Mouse (Mus musculus) bone marrow, adult 2 months (tissue): ENCODE measurements at regions not wholly inside any gene's neighbourhood (a gene's known extent, or its start where the extent isn't known, plus 50 kb on each side); places are given as distances from the start of the nearest gene placed in this dataset.

ENCODE experiments used
- CTCF ChIP-seq: fragments of 200-500 bp; IDR thresholded peaks from 2 replicates; pipeline ENCODE4 v1.5.1; 2011; ENCODE audit warnings: low read length, control low read depth; ENCODE audit not compliant: control insufficient read depth, insufficient read depth
- POLR2A ChIP-seq: fragments of 200-500 bp; IDR thresholded peaks from 2 replicates; pipeline ENCODE4 v1.6.1; 2011; ENCODE audit warnings: low read depth, mild to moderate bottlenecking, control low read depth, low read length, borderline replicate concordance; ENCODE audit not compliant: control insufficient read depth

DNA sequence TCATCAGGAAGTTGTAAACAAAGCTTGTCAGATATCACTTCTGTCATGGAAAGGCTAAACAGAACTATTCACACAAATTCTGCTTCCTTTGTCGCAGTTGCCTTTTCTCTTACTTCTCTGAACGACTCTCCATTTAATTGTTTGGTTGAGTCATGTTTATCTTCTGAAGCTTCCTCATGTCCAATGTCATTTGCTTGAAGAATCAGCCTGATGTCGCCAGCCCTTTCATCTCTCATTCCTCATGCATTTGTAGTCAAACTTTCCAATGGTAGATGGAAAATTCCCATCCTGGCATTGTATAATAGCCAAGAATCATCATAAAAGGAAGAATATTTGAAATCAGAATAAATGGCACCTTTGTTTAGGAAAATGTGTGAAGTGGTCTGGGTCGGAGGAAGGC lies 225.6 kb upstream of the Pde3a start:
- TF ChIP-seq CTCF (no peak), POLR2A (no peak)
